Mouse (Mus musculus): ENCODE measurements around the gene Gm609. TPM values are rescaled to one million over a fixed set of nuclear protein-coding genes. Genes with fewer than 3 reads are reported as not detected.

Gene Gm609
- total RNA-seq, 2 experiments from 2014 or later, result not detected

- DNase-seq (ENCODE audit: low spot score in 2 of 2), result no peak
These were observed 95.3 kb downstream of the Gm609 start for GRCm38 (mm10) chr16:45397440-45397839.

GRCm38 (mm10) chr16:45392246-45392645 lies 100.5 kb downstream of the Gm609 start:
- DNase-seq (ENCODE audit: low spot score in 2 of 2), result no peak

- DNase-seq (ENCODE audit: low spot score in 2 of 2), result no peak
These were observed 101.1 kb downstream of the Gm609 start for GRCm38 (mm10) chr16:45391680-45392079.

DNA sequence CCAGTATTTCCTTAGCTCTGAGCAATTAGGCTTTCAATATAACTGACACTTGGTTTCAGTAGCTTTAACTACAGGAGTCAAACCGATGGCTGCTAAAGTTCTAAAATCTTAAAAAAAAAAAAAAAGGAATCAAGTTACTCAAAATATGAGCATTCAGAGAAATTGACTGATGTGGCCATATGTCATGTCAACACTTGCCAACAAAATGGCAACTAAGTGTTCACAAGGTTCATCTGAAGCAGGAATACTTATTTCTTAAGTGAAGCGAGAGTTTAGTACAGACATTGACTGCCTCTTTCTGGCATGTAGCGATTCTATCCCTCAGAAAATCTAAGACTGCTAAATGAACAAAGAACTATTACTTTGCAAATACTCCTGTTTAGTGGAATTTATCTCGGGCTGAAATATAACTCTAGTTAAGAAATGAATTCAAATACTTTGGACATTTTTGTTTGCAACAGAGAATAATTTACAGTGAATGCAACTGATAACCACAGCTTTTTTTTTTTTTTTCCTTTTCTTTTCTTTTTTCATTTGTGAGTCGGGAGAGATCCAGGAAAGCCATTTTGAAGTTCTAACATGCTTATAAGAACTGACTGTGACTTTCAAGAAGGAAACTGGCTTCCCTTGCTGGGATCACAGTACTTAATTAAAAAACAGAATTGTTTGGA lies 102.3 kb downstream of the Gm609 start:
- no peak for DNase-seq (ENCODE audit: low spot score in 2 of 2)

GRCm38 (mm10) chr16:45389833-45390232 lies 102.9 kb downstream of the Gm609 start:
- DNase-seq (ENCODE audit: low spot score in 2 of 2), result no peak

DNA sequence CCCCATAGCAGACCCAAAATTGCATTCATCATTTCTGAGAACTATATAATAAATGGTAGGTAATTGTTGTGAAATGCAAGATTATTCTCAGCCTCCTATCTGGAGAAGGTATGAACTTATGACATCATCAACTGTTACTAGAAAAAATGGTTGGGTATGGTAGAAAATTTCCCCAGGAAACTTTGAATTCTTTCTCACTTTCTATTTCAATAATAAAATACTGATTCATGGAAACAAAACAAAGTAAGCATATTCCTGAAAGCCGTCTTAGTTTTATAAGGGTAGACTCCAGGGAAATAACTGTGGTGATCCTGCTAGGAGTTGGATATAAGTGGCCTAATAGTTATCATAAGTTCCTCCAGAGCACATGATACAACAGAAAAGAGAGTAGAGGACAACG lies 103.7 kb downstream of the Gm609 start:
- no peak for DNase-seq (ENCODE audit: low spot score in 2 of 2)

DNA sequence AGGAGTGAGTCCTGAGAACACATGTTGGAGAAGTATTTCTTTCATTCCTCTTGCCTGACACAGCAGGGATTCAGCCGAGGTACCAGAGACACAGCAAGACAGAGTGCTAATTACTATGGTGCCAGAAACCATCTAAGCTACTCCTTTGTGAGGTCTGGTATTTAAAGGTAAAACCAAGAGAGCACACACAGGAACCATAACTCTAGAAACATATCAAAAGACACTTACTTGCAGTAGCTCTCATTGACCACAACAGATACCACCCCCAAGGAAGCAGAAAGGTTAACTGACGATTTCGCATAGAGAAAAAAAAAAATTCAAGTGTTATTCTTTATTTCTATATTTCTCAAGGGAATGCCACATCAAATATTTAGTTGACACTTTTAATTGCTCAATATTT lies 111.0 kb downstream of the Gm609 start:
- DNase-seq (ENCODE audit: low spot score in 2 of 2), result no peak

DNA sequence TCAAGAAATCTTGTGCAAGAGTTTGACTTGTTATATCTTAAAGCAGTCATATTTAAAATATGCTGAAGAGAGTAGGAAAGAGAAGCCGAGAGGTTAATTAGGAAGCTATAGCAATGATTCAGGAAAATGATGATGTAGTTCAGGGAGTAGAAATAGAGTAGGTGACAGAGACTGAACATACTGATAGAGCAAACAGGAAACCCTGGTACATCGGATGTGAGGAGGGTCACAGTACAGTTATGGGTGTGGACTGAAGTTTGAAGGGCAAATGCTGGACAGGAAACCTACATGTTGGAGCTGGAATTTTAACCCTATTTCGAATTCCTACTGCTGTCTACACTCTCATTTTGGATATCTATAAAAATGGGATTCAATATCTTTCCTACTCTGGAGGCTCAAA lies 113.8 kb downstream of the Gm609 start:
- DNase-seq (ENCODE audit: low spot score in 2 of 2), result no peak

GRCm38 (mm10) chr16:45378147-45378943 lies 114.4 kb downstream of the Gm609 start:
- no peak for DNase-seq (ENCODE audit: low spot score in 2 of 2)

DNA sequence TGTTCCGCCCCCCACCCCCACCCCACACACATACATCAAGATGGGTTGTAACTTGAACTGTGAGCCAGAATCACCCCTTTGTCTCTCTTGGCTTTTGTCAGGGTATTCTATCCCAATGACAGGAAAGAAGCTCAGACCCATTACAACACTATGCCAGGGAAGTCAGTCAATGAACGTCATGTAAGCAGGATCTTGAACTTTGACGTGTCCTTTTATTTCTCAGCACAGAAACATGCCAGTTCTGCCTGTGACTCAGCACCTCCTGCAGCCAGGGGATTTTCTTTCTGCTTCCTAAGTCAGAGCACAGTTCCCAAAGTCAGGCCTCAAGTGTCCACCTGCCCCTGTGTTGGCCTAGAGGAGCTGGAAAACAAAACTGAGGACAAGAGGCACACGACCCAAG lies 115.4 kb downstream of the Gm609 start:
- no peak for DNase-seq (ENCODE audit: low spot score in 2 of 2)

DNA sequence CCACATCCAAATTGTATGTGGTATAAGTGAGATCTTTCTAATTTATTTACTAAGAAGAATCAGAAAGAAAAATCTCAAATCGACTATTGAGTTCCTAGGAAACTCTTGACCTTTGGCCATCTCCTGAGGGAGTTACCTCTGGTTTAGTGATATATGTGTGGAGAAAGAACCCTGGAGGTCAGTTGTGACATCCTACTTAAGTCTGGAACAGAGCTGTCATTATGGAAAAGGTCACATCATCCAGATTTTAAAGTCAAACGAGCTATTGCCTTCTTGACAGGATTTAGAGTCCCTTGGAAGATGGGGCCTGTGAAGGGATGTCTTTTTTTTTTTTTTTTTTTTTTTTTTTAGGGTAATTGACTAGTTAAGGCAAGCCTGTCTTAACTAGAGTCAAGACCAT lies 116.0 kb downstream of the Gm609 start:
- no peak for DNase-seq (ENCODE audit: low spot score in 2 of 2)

DNA sequence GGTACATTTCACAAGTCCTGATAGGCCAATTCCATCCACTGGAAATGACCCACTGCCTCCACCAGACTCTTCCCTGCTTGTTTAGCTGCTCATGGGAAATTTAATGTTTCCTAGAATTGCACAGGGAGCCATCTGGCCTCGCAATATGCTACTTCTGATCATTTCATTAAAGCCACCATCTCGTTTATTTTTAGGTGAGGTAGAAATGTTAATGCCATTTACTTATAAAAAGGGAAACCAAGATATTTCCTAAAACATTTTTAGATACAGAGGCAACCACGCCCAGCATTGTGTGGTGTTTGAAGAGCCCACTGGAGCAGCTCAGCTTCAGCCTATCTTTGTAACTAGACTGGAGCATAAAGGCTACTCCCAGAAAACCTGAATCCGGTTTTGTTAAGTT lies 116.5 kb downstream of the Gm609 start:
- no peak for DNase-seq (ENCODE audit: low spot score in 2 of 2)

GRCm38 (mm10) chr16:45375506-45376225 lies 117.1 kb downstream of the Gm609 start:
- DNase-seq (ENCODE audit: low spot score in 2 of 2), result no peak

DNA sequence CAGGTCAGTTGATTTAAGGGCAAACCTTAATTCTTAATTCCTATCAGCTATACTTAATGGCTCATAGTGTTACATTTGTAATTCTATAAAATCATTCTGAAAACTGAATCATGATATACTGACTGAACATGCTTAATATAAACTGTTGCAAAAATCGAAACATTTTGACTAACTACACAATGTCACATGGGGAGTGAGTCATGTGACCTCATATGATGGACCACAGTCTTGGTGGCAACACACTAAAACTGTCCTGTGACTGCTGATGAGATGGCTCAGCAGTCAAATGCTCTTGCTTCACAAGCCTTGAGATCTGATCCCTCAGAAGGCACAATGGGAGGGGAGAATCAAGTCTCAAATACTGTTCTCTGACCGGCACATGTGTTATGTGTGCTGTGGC lies 118.7 kb downstream of the Gm609 start:
- no peak for DNase-seq (ENCODE audit: low spot score in 2 of 2)

- no peak for DNase-seq (ENCODE audit: low spot score in 2 of 2)
These were observed 121.7 kb downstream of the Gm609 start for GRCm38 (mm10) chr16:45371076-45371475.

DNA sequence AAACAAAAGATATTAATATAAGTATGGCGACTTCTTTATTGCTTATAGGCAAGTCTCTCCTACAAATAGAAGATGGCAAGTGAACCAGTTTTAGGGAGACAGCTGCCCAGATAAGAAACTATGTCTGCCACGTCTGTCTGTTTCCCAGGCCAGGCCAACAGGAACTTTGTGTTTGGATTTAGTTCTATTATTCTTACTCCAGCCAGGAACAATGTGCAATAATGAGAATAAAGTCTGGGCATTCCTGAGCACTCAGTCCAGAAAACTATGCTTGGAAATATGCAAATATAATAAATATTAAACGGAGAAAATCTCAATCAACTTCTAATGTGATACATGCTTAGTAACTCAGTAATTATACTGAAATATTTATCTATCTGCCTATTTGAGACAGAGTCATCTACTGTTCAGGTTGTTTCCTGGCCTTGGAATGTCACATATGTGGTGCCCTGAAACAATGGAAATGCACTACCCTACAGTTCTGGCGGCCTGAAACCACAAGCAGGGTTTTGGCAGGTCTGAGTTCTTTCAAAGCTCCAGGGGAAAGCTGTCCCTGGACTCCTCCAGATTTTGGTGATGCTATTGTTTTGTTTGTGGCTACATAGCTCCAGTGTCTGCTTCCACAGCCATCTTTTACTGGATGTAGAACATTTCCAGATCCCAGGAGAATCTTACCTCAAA lies 123.3 kb downstream of the Gm609 start:
- DNase-seq (ENCODE audit: low spot score in 2 of 2), result no peak

GRCm38 (mm10) chr16:45366111-45366510 lies 126.7 kb downstream of the Gm609 start:
- DNase-seq (ENCODE audit: low spot score in 2 of 2), result no peak

GRCm38 (mm10) chr16:45365353-45365752 lies 127.4 kb downstream of the Gm609 start:
- DNase-seq (ENCODE audit: low spot score in 2 of 2), result no peak

GRCm38 (mm10) chr16:45364627-45365026 lies 128.1 kb downstream of the Gm609 start:
- no peak for DNase-seq (ENCODE audit: low spot score in 2 of 2)

GRCm38 (mm10) chr16:45363480-45364045 lies 129.2 kb downstream of the Gm609 start:
- DNase-seq (ENCODE audit: low spot score in 2 of 2), result no peak

Data from gastrocnemius, postnatal 4 days (tissue).